Mouse (Mus musculus) testis, adult 2 months (tissue): Measurements from ENCODE around the gene Nfib.

ENCODE experiments used
- CTCF ChIP-seq: fragments of 200-500 bp; IDR thresholded peaks from 2 replicates; pipeline ENCODE4 v1.5.1; 2012; ENCODE audit warnings: low read depth, mild to moderate bottlenecking, inconsistent platforms, low read length, moderate library complexity; ENCODE audit not compliant: control insufficient read depth, insufficient read depth, insufficient replicate concordance
- POLR2A ChIP-seq: fragments of 200-500 bp; IDR thresholded peaks from 2 replicates; pipeline ENCODE4 v1.6.1; 2012; ENCODE audit warnings: low read depth, mild to moderate bottlenecking, inconsistent platforms, low read length, moderate library complexity; ENCODE audit not compliant: control insufficient read depth

- no peak for TF ChIP-seq POLR2A
- TF ChIP-seq CTCF: no peak
Observed at GRCm38 (mm10) chr4:82537279-82537967, 168.1 kb downstream of the Nfib start.
